Mouse (Mus musculus) kidney, adult 2 months (tissue): ENCODE measurements at regions not wholly inside any gene's neighbourhood (a gene's known extent, or its start where the extent isn't known, plus 50 kb on each side); places are given as distances from the start of the nearest gene placed in this dataset.

Experiments
- CTCF ChIP-seq: fragments of 200-500 bp; conservative IDR thresholded peaks from 2 replicates; pipeline ENCODE4 v1.5.1; 2011; ENCODE audit warnings: low read depth, mild to moderate bottlenecking, control low read depth, low read length, moderate library complexity, mixed read lengths; ENCODE audit not compliant: insufficient read depth, insufficient read length
- POLR2A ChIP-seq: fragments of 200-500 bp; IDR thresholded peaks from one replicate; pipeline ENCODE4 v1.6.1; 2011; ENCODE audit warnings: low read depth, low read length, control low read depth

- TF ChIP-seq CTCF = no peak
- no peak for TF ChIP-seq POLR2A
Observed at GRCm38 (mm10) chr9:30522595-30523350, 95.9 kb downstream of the Snx19 start.
